Mouse (Mus musculus) embryonic fibroblast, embryonic 13.5 days (primary cell): ENCODE data around the gene Cbx7. TPM values are rescaled to one million over a fixed set of nuclear protein-coding genes. Genes with fewer than 3 reads are reported as not detected.
"Not testable (repeated sequence)": the region's sequence is repeated elsewhere in the genome, so short reads cannot be mapped to it uniquely, and the experiment has no call there.

ENCODE experiments used
- H3K27ac ChIP-seq: 2 replicates; pipeline ENCODE4 v1.5.1; 2012; ENCODE audit warnings: low read length, control low read depth, inconsistent platforms; ENCODE audit not compliant: insufficient read depth
- H3K4me1 ChIP-seq: 2 replicates; pipeline ENCODE4 v1.6.1; 2011; ENCODE audit warnings: low read length; ENCODE audit not compliant: control insufficient read depth, insufficient read depth
- H3K4me3 ChIP-seq: 2 replicates; pipeline ENCODE4 v1.5.1; 2011; ENCODE audit warnings: mild to moderate bottlenecking, control low read depth, low read length; ENCODE audit not compliant: insufficient read depth
- CTCF ChIP-seq: IDR thresholded peaks from 2 replicates; pipeline ENCODE4 v1.5.1; 2011; ENCODE audit warnings: mild to moderate bottlenecking, control low read depth, low read length, moderate library complexity, borderline replicate concordance; ENCODE audit not compliant: insufficient read depth
- POLR2A ChIP-seq: IDR thresholded peaks from 2 replicates; pipeline ENCODE4 v1.6.1; 2011; ENCODE audit warnings: low read depth, mild to moderate bottlenecking, control low read depth, low read length, moderate library complexity
- polyA plus RNA-seq: library from polyadenylated mRNA; stranded (reverse); fragments of >200 nt; gene quantifications from 2 replicates; pipeline ENCODE4 v1.2.4, GENCODE M21; 2011; ENCODE audit warnings: low read depth; ENCODE audit not compliant: missing spikeins, insufficient read length

The Cbx7 gene
- polyA plus RNA-seq, 1 experiment = 1.4 TPM

- TF ChIP-seq CTCF (no peak), POLR2A (no peak)
- no peak overlapping the region for H3K27ac ChIP-seq
- H3K4me1 ChIP-seq = peaks cover 6% of the 10 kb centered on the region; the same call in 1 of the 2 replicates
- no peak overlapping the region for H3K4me3 ChIP-seq
Observed at GRCm38 (mm10) chr15:79928736-79929135, 42.2 kb downstream of the Cbx7 start.

DNA sequence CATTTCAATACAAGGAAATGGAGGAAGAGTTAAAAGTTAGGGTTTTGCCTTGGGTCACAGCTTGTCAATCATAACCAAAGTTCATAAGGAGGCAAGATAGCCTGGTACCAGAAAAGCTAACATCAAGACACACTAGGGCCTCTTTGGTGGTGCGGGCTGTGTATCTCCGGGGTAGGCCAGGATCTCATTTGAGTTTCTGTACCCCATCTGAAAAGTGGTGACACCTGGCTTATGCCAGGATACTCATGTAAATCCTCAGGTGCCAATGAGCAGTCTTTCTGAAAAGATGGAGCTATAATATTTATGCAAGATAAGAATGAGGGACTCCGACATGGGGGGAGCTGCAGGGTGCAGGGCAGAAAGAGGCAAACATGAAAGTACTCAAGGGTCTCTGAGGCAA is 42.6 kb downstream of the Cbx7 start:
- Histone ChIP-seq H3K4me3 (no peak overlapping the region), H3K27ac (no peak overlapping the region), H3K4me1 (0 out of 2 replicates have a peak, but pooled peaks cover 2% of the 10 kb centered on the region)
- TF ChIP-seq POLR2A (no peak), CTCF (no peak)

DNA sequence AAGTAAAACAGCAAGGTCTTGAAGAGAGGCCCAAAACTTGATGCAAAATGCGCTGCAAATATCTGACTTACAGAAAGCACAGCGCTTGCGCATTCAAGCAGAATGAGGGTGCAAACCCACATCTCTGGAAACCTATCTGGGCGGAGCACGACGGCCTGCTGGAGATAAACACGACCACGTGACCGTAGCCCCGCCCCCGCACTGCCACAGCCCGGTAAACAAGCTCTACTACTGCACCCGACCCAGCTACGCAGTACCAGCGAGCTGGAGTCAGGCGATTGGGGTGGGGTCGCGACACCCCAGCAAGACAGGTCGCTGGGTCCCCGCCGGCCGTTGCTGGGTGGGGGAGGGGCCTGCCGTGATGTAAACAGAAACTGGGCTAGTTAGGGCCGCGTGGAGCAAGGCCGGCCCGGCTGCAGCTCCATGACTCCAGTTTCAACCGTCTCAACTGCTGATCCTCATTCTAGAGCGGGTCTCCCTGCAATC is 43.2 kb downstream of the Cbx7 start:
- Histone ChIP-seq H3K27ac (no peak overlapping the region), H3K4me3 (peak overlapping the region; percentile 50)

DNA sequence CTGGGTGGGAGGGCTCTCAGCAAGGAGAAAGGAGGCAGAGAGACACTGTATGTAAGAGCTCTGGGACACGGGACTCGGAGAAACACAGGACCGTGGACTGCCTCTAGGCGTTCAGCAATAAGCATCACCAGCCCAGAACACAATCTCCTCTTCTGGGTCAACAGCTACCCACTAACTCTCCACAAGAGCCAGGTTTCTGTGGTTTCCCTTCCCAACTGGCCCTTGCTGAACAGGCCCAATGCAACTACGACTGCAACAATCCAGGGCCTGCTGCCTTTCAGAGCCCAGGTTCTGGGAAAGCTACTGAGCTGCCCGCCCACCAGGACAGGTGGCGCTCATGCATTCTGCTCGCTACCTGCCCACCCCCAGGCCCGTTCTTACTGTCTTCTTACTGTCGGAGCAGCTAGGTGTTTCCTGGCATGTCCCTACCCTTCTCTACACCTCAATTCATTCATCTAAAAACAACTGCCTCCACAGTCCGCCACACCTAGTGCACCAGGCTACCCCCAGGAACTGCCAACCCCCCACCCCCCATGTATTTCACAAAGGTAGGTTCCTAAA is 44.0 kb downstream of the Cbx7 start:
- Histone ChIP-seq H3K4me3 (no peak overlapping the region), H3K4me1 (0 out of 2 replicates have a peak, but pooled peaks cover 2% of the 10 kb centered on the region), H3K27ac (no peak overlapping the region)
- TF ChIP-seq POLR2A (no peak), CTCF (no peak)

More for the DNA sequence above, 43.2 kb downstream of the Cbx7 start:
- TF ChIP-seq POLR2A (0 out of 2 replicates have a peak, but pooled peaks have one; percentile 36), CTCF (no peak)
- H3K4me1 ChIP-seq = 0 out of 2 replicates have a peak, but pooled peaks cover 2% of the 10 kb centered on the region

GRCm38 (mm10) chr15:79919787-79920186 is 51.1 kb downstream of the Cbx7 start:
- H3K4me3 ChIP-seq = no peak overlapping the region
- no peak for TF ChIP-seq POLR2A
- TF ChIP-seq CTCF = no peak
- no peak overlapping the region for H3K27ac ChIP-seq
- no peaks in the 10 kb centered on the region for H3K4me1 ChIP-seq

GRCm38 (mm10) chr15:79918485-79918884 is 52.4 kb downstream of the Cbx7 start:
- H3K27ac ChIP-seq = no peak overlapping the region
- TF ChIP-seq CTCF = no peak
- TF ChIP-seq POLR2A = no peak
- no peaks in the 10 kb centered on the region for H3K4me1 ChIP-seq
- no peak overlapping the region for H3K4me3 ChIP-seq

- Histone ChIP-seq H3K27ac (no peak overlapping the region), H3K4me3 (no peak overlapping the region), H3K4me1 (no peaks in the 10 kb centered on the region)
- TF ChIP-seq CTCF (no peak), POLR2A (no peak)
Observed at GRCm38 (mm10) chr15:79917111-79917720, 53.7 kb downstream of the Cbx7 start.

- H3K4me1 ChIP-seq = no peaks in the 10 kb centered on the region
- H3K4me3 ChIP-seq = no peak overlapping the region
- no peak for TF ChIP-seq POLR2A
- no peak for TF ChIP-seq CTCF
- no peak overlapping the region for H3K27ac ChIP-seq
Observed at GRCm38 (mm10) chr15:79916150-79916549, 54.8 kb downstream of the Cbx7 start.

DNA sequence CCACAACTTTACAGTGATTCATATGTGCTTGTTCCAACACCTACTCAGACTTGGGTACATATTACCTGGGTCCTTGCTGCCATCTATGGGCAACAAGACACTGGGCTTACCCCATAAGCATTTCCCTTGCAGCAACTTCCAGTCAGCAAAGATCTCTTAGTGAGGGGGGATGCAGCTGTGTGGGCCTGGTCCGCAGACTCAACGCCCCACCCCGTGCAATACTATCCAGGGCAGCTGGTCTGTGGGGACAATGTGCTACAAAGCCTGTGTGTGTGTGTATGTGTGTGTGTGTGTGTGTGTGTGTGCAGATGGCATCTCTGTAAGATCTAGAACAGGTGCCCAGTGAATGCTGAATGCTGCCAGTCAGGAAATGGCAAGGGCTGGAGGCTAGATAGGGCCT is 56.6 kb downstream of the Cbx7 start:
- Histone ChIP-seq H3K27ac (no peak overlapping the region), H3K4me3 (no peak overlapping the region), H3K4me1 (no peaks in the 10 kb centered on the region)
- no peak for TF ChIP-seq POLR2A
- TF ChIP-seq CTCF = no peak

DNA sequence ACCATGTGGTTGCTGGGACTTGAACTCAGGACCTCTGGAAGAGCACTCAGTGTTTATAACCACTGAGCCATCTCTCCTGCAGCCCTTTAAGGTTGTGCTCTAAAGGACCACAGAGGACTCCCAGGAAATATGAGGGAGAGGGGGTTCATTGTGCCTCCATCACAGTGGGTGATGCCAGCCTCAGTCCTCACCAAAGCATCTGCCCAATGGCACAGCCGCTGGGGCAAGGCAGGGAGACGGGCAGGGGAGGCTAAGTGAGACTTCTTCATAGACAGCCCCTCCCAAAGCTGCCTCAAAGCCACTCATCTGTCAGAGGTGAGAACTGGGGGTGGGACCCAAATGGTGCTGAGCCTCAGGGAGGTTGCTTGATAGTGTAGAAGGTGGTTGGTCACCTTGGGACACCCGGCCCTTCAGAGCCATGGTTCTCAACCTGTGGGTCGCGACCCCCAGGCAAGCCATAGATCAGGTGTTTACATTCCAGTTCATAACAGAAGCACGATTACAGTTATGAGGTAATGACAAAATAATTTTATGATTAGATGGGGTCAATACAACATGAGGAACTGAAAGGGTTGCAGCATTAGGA is 57.1 kb downstream of the Cbx7 start:
- no peaks in the 10 kb centered on the region for H3K4me1 ChIP-seq
- no peak overlapping the region for H3K4me3 ChIP-seq
- TF ChIP-seq CTCF (no peak), POLR2A (no peak)
- H3K27ac ChIP-seq = no peak overlapping the region

DNA sequence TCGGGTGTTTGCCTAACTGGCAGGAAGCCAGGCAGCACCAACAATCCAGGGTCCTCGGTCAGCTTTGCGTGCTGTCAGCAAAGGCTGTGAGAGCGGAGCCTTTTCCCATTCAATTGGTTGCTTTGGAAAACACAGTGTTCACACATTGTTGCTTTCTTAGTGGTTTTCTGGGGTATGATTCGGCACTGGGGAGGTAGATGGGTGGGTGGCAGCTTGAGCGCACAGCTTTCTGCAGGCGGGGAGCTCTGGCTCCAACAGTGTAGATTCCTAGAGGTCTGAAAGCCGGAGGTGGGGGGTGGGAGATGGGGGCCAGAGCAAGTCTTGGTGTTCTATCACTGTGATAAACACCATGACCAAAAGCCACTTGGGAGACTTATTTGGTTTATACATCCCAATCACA is 59.6 kb downstream of the Cbx7 start:
- Histone ChIP-seq H3K27ac (no peak overlapping the region), H3K4me3 (no peak overlapping the region), H3K4me1 (no peaks in the 10 kb centered on the region)
- TF ChIP-seq CTCF = no peak
- TF ChIP-seq POLR2A = no peak

GRCm38 (mm10) chr15:79910812-79911211 is 60.1 kb downstream of the Cbx7 start:
- not testable (repeated sequence) for H3K4me3 ChIP-seq, H3K4me1 ChIP-seq, H3K27ac ChIP-seq

DNA sequence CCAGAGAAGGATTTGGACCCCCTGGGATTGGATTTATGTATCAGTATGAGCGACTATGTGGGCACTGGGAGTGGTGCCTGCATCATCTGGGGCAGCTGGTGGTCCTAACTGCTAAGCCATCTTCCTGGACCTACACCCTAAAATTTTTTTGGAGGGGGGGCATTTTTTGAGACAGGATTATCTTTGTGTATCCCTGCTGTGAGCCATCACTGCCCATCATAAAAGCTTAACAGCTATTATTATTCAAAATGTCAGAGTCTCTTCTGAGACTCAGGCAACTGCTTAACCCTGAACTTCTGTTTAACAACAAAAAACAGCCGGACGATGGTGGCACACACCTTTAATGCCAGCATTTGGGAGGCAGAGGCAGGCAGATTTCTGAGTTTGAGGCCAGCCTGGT is 61.9 kb downstream of the Cbx7 start:
- H3K4me3 ChIP-seq, H3K27ac ChIP-seq, H3K4me1 ChIP-seq: not testable (repeated sequence)
